Mouse (Mus musculus): ENCODE measurements around the gene Eno2.

Eno2 gene

GRCm38 (mm10) chr6:124758849-124759232 lies 10.6 kb downstream of the Eno2 start:
- no peak for DNase-seq

- DNase-seq: peak; percentile 61 to 76
These were observed 11.3 kb downstream of the Eno2 start for GRCm38 (mm10) chr6:124757909-124758848.

GRCm38 (mm10) chr6:124757351-124757880 lies 12.1 kb downstream of the Eno2 start:
- no peak for DNase-seq

GRCm38 (mm10) chr6:124756652-124757350 lies 12.7 kb downstream of the Eno2 start:
- DNase-seq: peak; percentile 89 to 92

GRCm38 (mm10) chr6:124755831-124756595 lies 13.5 kb downstream of the Eno2 start, which contains the start of the genes Gm45234 and Atn1:
Gene Gm45234 (minus strand): TSS chr6:124756021.
Gene Atn1 (minus strand): TSS chr6:124756524.
- DNase-seq: peak; percentile 80 to 85

- DNase-seq: no peak
These were observed 14.2 kb downstream of the Eno2 start for GRCm38 (mm10) chr6:124755306-124755705.

GRCm38 (mm10) chr6:124753861-124754260 lies 15.6 kb downstream of the Eno2 start:
- no peak for DNase-seq

- no peak for DNase-seq
These were observed 19.1 kb downstream of the Eno2 start for GRCm38 (mm10) chr6:124750405-124750804.

GRCm38 (mm10) chr6:124746654-124747632 lies 22.5 kb downstream of the Eno2 start:
- no peak for DNase-seq

- no peak for DNase-seq
These were observed 23.2 kb downstream of the Eno2 start for GRCm38 (mm10) chr6:124746296-124746605.

GRCm38 (mm10) chr6:124745490-124746295 lies 23.8 kb downstream of the Eno2 start:
- peak; percentile 96 to 97 for DNase-seq

GRCm38 (mm10) chr6:124744755-124745321 lies 24.6 kb downstream of the Eno2 start:
- peak in 1 of 2 experiments; percentile 40 for DNase-seq

- no peak for DNase-seq
These were observed 25.8 kb downstream of the Eno2 start for GRCm38 (mm10) chr6:124743647-124744046.

- no peak for DNase-seq
These were observed 26.5 kb downstream of the Eno2 start for GRCm38 (mm10) chr6:124742839-124743514.

GRCm38 (mm10) chr6:124741842-124742241 lies 27.6 kb downstream of the Eno2 start:
- no peak for DNase-seq

GRCm38 (mm10) chr6:124740888-124741761 lies 28.3 kb downstream of the Eno2 start, which contains the start of gene Grcc10:
Gene Grcc10 (minus strand): TSS chr6:124741374.
- DNase-seq: peak; percentile 92 to 94

GRCm38 (mm10) chr6:124740211-124740887 lies 29.1 kb downstream of the Eno2 start:
- no peak for DNase-seq

- DNase-seq: no peak
These were observed 30.2 kb downstream of the Eno2 start for GRCm38 (mm10) chr6:124739231-124739796.
